Mouse (Mus musculus): ENCODE data around the gene Shd. TPM values are rescaled to one million over a fixed set of nuclear protein-coding genes. Genes with fewer than 3 reads are reported as not detected.

The Shd gene
- polyA plus RNA-seq, 1 experiment from 2014 or later, result 109 TPM

- Histone ChIP-seq H3K36me3 (ENCODE audit: control insufficient read depth, insufficient read depth, low read length) (peaks cover 22% of the 10 kb centered on the region), H3K4me3 (ENCODE audit: low read depth, low read length) (no peak overlapping the region), H3K9ac (ENCODE audit: low read length) (no peak overlapping the region), H3K27ac (ENCODE audit: low read depth, low read length) (no peak overlapping the region), H3K27me3 (replicated peaks; ENCODE audit: control insufficient read depth, insufficient read depth, low read length) (no peaks in the 10 kb centered on the region), H3K4me2 (ENCODE audit: low read length) (no peak overlapping the region), H3K9me3 (replicated peaks; ENCODE audit: control insufficient read depth, low read length) (no peaks in the 10 kb centered on the region), H3K4me1 (ENCODE audit: control insufficient read depth, insufficient read depth, low read length) (no peaks in the 10 kb centered on the region)
- DNase-seq (ENCODE audit: low spot score) (no peak), ATAC-seq (no peak)
- 80% methylated on average over 5 of the region's 5 CpGs for WGBS
Measured at GRCm38 (mm10) chr17:56024931-56025330, 54.7 kb downstream of the Shd start.

Other genes starting within 250 kb of the Shd start
- gene Adgre4, start 220.5 kb upstream of the Shd start, polyA plus RNA-seq (2014; fragmentation: Nextera tagmentation; extraction: Ambion mirVana), result 0.09 TPM in 1 of 2 replicates, not detected in the other
- 9.9 and 12.5 TPM in 2 replicates for gene Zfp119a, start 91.5 kb upstream of the Shd start, polyA plus RNA-seq (2014; fragmentation: Nextera tagmentation; extraction: Ambion mirVana)
- 16.1 and 16.9 TPM in 2 replicates for gene Zfp959, start 78.4 kb upstream of the Shd start, polyA plus RNA-seq (2014; fragmentation: Nextera tagmentation; extraction: Ambion mirVana)
- gene Zfp119b, start 21.0 kb upstream of the Shd start, polyA plus RNA-seq (2014; fragmentation: Nextera tagmentation; extraction: Ambion mirVana), result 9.8 and 10.3 TPM in 2 replicates
- gene Ebi3, start 17.8 kb upstream of the Shd start, polyA plus RNA-seq (2014; fragmentation: Nextera tagmentation; extraction: Ambion mirVana), result 2.6 and 3.8 TPM in 2 replicates
- gene Yju2, start 11.4 kb upstream of the Shd start, polyA plus RNA-seq (2014; fragmentation: Nextera tagmentation; extraction: Ambion mirVana), result 25.4 and 26.1 TPM in 2 replicates
- 106 and 121 TPM in 2 replicates for gene Fsd1, start 16.0 kb downstream of the Shd start, polyA plus RNA-seq (2014; fragmentation: Nextera tagmentation; extraction: Ambion mirVana)
- 4.7 and 5.0 TPM in 2 replicates for gene Stap2, start 35.1 kb downstream of the Shd start, polyA plus RNA-seq (2014; fragmentation: Nextera tagmentation; extraction: Ambion mirVana)
- 170 TPM in 2 replicates for gene Mpnd, start 35.2 kb downstream of the Shd start, polyA plus RNA-seq (2014; fragmentation: Nextera tagmentation; extraction: Ambion mirVana)
- 96.0 and 113 TPM in 2 replicates for gene Sh3gl1, start 66.2 kb downstream of the Shd start, polyA plus RNA-seq (2014; fragmentation: Nextera tagmentation; extraction: Ambion mirVana)
- 6.8 and 6.9 TPM in 2 replicates for gene Chaf1a, start 70.0 kb downstream of the Shd start, polyA plus RNA-seq (2014; fragmentation: Nextera tagmentation; extraction: Ambion mirVana)
- gene Ubxn6, start 104.6 kb downstream of the Shd start, polyA plus RNA-seq (2014; fragmentation: Nextera tagmentation; extraction: Ambion mirVana), result 68.8 and 83.7 TPM in 2 replicates
- 81.5 and 109 TPM in 2 replicates for gene Hdgfl2, start 109.2 kb downstream of the Shd start, polyA plus RNA-seq (2014; fragmentation: Nextera tagmentation; extraction: Ambion mirVana)
- gene Plin4, start 139.3 kb downstream of the Shd start, polyA plus RNA-seq (2014; fragmentation: Nextera tagmentation; extraction: Ambion mirVana), result 0.04 and 0.07 TPM in 2 replicates
- gene Plin5, start 147.1 kb downstream of the Shd start, polyA plus RNA-seq (2014; fragmentation: Nextera tagmentation; extraction: Ambion mirVana), result 0.42 and 0.67 TPM in 2 replicates
- gene Lrg1, start 151.5 kb downstream of the Shd start, polyA plus RNA-seq (2014; fragmentation: Nextera tagmentation; extraction: Ambion mirVana), result not detected in 2 replicates
- 9.4 and 12.1 TPM in 2 replicates for gene Sema6b, start 169.9 kb downstream of the Shd start, polyA plus RNA-seq (2014; fragmentation: Nextera tagmentation; extraction: Ambion mirVana)
- 9.7 and 10.9 TPM in 2 replicates for gene Tnfaip8l1, start 192.0 kb downstream of the Shd start, polyA plus RNA-seq (2014; fragmentation: Nextera tagmentation; extraction: Ambion mirVana)
- 58.8 and 63.5 TPM in 2 replicates for gene Mydgf, start 213.5 kb downstream of the Shd start, polyA plus RNA-seq (2014; fragmentation: Nextera tagmentation; extraction: Ambion mirVana)
- 18.3 and 25.9 TPM in 2 replicates for gene Dpp9, start 248.4 kb downstream of the Shd start, polyA plus RNA-seq (2014; fragmentation: Nextera tagmentation; extraction: Ambion mirVana)